Mouse (Mus musculus) liver, adult (tissue): ENCODE results near the gene Rin3.

Experiments used
- GATA4 ChIP-seq: IDR thresholded peaks from 2 replicates; pipeline ENCODE4 v1.6.1; 2014; ENCODE audit warnings: mild to moderate bottlenecking, low read length; ENCODE audit not compliant: insufficient replicate concordance

Gene Rin3

DNA sequence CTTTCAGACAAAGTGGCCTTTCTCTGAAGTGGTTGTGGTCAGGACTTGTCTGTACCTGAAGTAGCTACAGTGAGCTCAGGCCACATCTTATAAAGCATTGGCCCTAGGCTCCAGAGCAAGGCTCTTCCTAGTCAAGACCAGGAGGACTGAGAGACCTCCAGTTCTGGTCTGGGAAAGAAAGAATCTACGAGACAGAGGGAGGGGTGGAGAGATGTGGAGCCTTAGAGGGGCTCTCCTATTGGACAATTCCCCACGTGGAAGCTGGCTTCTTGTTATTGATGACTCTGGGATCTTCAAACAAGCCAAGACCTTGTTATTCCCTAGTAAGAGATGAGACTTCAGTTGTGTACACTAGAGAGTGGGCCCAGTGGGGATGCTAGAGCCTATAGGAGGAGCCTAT is 6.0 kb downstream of the Rin3 start:
- no peak for TF ChIP-seq GATA4

DNA sequence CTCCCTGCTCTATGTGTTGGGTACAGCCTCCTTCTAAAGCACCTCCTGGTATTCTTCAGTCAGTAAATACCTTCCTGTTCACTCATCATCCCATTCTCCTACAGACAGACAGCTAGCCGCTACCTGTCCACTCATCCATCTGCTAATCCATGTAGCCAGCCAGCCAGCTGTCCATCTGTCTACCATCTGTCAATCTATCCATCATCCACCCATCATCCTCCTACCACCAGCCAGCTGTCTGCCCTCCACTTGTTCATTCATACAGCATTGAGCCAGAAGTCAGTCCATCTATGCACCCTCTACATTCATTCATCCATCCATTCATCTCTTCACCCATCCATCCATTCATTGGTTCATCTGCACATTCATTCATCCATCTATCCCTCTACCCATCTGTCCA is 6.7 kb downstream of the Rin3 start:
- no peak for TF ChIP-seq GATA4

DNA sequence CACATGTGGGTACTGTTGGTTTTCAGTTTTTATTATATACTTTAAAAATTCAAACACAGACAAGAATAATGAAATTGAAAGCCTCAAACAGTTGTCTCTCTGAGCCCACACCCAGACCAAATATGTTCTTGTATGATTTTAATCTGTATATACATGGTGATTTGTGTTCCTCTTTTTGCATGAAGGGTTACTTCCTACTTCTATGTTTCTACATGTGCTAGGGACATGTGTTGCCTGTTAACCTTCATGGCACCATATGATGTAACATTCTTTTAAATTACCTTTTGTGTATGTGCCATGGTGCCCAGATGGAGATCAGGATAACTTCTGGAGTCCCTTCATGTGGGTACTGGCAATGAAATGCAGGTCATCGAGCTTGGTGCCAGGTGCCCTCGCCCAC is 7.8 kb downstream of the Rin3 start:
- no peak for TF ChIP-seq GATA4

DNA sequence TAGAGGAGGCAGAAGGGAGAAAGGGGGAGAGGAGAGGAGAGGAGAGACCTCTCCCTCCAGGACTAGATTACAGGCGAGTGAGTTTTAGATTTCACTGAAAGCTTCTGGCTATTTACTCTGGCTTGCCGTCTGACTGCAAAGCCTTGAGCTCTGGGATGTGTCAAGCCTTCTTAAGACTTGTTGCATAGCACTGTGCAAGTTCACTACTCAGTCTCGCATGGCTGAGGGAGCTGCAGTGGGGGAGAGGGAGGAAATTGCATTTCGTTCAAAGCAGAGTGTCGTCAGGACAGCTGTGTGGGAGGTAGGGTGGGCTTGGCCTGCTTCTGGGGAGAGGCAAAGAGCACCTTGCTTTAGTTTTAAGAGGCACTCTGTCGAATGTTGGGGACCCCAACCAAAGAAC is 8.8 kb downstream of the Rin3 start:
- no peak for TF ChIP-seq GATA4

DNA sequence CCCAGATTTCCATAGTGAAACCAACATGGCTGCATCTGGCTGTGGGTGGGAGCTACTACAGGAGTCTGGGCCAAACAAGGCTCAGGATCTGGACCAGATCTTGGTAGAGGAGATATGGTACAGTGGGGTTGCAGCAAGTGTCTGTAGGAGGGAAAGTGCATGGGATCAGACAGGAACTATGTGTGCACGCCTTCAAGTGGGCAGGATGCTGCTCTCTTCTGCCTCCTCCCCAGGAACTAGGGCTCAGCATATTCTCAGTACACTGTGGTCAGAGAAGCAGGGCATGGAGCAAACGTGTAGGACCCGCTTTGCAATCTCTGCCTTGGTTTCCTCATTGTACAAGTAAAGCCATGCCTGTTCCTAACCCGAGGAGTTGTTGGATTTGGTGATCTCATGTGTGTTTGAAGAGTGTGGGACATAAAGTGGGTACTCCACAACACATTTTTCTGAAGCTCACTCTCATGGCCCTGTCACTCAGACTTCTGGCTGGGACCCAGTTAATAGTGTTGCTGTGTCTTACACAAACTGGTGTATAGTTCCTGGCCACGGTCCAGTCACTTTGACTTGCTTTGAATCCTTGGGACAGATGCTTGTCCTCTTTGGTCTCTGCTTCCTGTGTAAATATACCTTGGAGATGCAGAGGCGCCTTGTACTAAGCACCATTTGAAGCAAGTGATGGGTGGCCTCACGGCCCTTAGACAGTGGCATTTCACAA is 9.8 kb downstream of the Rin3 start:
- no peak for TF ChIP-seq GATA4

DNA sequence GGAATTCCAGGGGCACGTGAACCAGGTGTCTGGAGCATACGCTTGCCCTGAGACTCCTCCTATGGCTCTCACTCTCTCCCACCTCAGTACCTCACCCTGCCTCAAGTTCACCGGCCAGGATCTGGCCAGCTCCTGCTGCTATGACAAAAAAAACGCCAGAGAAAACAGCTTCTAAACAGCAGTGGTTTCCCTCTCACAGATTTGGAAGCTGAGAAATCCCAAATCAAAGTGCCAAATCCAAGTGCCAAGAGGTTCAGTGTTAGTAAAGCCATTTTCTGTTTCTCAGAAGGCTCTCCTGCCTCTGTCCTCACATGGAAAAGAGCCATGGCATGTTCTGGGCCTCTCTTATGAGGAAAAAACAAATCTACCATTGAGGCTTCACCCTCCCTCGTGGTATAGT is 11.8 kb downstream of the Rin3 start:
- no peak for TF ChIP-seq GATA4

DNA sequence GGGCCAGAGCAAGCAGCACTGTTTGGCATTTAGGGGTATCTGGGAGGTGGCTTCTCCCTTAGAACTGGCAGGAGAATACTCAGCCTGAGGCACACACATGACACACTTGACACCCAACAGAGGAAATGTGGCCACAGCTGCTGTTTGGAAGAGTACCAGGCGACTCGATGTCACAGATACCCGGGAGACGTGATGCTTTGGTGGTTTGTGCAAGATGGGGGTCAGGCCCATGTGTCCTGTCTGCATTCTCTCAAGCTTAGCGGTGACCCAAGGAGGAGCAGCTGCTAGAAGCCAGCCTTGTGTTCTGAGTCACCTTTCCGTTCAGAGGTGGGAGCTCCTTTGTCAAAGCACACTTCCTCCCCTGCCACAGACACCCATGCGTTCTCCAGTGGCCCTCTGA is 12.4 kb downstream of the Rin3 start:
- TF ChIP-seq GATA4, result no peak

DNA sequence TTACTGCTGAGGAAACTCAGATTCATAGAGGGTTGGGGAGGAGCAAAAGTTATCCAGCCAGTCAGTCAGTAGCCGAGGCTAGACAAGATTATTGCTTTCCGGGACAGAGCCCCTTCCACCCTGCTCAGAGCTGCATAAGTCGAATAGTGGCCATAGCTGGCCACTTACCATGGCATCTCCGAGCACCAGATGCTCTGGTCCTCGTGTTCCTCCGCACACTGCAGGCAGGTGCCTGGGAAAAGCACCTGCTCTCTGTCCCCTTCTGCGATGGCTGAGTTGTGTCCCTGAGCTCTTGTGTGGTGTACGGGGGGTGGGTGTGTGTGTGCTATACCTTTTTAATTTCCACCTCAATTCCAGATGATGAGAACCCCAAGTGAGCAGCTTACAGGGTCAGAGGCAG is 12.8 kb downstream of the Rin3 start:
- no peak for TF ChIP-seq GATA4

DNA sequence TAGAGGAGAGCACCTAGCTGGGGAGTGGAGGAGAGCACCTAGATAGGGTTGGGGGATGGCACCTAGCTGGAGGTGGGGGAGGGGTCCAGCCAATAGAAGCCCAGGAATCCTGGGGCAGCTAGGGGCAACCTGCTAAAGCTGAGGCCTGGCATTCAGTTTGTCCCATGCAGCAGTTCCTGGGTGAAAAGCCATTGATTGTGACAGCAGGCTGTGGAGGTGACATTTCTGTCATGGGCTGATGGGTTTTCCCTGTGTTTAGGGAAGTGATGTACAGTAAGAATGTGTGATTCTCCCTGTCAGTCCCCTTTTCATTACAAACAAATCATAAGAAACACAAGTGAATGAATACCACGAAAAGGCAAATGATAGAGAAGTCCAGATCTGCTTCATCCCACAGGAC is 13.5 kb downstream of the Rin3 start:
- no peak for TF ChIP-seq GATA4

DNA sequence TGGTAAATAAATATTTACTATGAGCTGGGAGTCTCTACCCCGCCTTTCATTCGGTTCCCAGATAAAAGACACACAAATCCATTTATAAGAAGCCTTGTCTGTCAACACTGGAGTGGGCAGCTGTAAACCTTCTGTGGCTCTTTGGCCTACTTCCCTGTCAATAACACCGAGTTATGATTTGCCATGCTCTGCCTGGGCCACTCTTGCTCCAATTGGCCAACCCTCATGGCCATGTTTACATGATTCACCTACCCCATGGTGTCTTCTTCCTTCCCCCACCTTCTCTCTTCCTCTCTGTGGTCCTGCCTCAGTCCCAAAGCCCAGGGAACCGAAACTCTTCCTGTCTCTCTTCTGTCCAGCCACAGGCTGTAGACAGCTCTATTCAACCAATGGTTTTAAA is 14.1 kb downstream of the Rin3 start:
- TF ChIP-seq GATA4, result no peak

DNA sequence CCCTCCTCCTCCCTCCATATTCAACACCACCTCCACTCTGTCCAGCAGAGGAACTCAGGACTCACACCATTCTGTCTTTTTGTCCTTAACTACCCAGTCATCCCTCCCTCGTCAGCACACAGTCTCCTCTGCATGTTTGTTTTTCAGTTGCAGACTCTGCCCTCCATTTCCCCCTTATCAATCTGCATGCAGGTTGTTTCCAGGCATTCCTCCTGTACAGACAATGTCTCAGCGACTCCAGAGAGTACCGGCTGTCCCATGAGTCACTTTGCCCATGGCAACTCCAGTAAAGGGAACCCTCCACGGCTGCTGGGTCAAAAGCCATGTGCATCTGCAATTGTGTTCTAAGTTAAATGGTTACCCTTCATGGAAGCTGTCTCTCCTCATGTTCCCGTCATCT is 16.4 kb downstream of the Rin3 start:
- TF ChIP-seq GATA4, result no peak

DNA sequence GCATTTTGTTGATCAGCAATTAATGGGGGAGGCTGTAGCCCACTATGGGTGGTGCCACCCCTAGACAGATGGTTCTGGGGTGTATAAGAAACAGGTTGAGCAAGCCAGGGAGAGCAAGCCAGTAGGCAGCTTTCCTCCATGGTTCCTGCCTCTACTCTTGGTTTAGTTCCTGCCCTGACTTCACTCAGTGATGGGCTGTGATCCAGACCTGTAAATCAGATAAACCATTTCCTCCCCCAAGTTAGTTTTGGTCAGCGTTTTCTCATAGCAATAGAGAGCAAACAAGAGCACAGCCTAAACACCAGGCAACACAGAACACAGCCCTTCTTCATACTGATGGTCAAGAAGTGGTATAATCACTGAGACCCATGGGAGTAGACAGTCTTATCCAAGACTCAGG is 18.7 kb downstream of the Rin3 start:
- no peak for TF ChIP-seq GATA4

DNA sequence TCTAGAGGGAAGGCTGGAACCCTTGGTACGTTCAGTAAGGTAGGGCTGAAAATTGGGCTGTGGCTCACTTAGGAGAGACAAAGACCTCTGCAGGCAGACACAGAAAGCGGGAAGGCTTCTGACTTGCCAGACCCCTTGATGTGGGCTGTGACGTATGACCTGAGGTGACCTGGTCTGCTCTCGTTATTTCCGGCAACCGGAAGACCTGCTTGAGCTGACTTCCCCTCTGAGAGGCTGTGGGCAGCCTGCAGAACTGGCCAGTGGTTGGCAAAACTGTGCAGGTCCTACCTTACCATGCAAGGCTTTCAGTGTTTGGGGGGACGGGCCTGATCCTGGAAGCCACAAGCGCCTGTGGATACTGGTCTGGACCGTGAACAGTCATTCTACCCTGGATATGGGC is 19.5 kb downstream of the Rin3 start:
- no peak for TF ChIP-seq GATA4

DNA sequence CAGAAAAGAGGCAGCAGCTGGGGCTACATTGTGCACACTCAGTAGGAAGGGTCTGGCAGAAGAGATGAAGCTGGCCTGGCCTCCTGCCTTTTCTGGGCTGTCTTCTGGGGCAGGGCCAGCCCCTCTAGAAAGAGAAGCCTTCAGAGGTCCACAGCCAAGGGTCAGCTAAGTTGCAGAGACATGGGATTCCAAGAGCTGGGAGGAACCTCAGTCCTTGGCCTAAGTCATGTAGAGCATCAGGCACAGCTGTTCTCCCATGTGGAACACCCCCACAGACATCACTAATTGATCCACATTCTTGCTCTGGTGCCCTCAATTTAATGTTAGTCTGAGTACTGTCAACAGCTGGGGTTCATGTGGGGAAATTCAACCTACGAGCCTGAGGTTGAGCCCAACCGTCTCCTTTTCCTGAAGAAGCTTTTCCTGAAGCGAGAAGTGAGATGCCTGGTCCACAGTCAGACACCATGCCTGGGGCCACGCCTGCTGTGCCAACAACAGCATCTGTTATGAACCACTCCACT is 20.0 kb downstream of the Rin3 start:
- TF ChIP-seq GATA4, result no peak

DNA sequence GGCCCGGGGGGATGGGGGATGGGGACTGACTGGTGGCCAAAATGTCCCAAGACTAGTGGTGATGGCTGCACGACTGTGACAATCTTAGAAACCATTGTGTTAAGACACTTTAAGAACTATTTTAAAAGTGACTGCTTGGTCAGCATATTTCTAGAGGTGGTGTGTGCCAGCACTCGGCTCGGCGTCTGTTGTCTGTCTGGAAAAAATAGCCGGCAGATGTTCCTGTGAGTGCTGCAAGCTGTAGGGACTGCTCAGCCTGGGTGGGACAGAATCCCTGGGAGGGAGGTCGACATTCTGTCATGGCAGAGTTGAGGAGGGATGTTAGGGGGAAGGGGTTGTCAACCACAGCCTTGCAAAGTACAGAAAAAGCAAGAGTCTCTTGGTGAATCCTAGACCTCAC is 21.0 kb downstream of the Rin3 start:
- no peak for TF ChIP-seq GATA4

DNA sequence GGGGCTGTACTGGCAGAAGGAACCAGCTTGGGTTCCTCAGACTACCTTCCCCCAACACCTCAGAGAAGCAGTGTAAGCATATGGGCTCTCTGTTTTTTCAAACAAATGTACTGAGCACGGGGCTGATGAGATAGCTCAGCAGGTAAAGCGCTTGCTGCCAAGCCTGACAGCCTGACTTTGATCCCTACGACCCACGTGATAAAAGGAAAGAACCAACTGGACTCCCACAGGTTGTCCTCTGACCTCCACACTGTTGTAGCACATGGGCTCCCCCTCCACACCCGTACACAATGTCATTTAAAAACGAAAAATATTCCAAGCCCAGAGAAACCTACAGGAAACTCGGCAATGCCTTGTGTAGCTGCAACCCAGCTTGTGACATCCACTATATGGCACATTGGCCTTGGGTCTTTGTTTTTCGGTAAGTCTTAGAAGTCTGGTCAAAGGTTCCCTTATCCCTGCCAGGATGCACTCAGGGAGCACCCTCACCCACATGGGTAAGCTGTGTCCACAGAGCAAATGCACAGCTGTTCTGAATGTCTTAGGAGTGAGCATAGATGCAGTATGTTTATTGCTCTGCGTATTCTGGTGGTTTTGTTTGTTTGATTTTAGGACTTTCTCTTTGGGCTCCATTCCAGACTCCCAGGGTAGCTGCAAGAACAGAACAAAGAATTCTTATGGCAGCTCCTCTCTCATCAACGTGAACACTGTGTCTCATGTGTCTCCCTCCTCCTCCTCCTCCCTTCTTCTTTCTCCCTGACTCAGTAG is 22.4 kb downstream of the Rin3 start:
- TF ChIP-seq GATA4, result no peak
